Mouse (Mus musculus): Measurements from ENCODE around the gene Sdc3.
A peak's percentile ranks its signal among the peaks of the same experiment; 100 is the strongest.

Sdc3 gene

DNA sequence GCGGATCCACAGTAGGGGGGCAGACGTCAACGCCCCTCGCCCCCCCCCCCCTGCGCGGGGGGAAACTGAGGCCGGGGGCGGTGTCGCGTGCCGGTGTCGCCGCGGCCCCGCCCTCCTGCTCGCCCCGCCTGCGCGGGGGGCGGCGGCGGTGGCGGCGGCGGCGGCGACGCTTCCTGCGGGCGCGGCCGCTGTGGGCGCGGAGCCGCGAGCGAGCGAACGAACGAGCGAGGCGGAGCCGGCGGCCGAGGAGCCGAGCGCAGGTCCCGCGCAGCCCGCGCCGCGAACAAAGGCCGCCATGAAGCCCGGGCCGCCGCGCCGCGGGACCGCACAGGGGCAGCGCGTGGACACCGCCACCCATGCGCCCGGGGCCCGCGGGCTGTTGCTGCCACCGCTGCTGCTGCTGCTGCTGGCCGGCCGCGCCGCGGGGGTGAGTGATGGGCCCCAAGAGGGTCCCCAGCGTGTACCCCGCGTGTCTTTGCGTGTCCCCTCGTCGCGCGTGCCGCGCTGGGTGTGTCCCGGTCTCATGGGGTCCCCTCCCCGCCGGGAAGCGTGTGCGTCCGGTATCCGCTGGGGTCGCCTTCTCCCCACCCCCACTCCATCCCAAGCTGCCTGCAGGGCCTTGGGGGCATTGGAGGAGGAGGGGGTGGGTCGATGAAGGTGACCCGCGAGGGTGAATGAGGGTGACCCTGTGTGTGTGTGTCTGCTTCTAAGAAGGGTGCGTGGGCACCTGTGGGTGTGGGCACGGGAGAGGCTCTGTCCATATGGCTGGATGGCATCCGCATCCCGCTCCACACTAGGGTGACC is at the start of gene Sdc3:
Gene Sdc3 (plus strand): TSS at position 162 of the 804 bp plus-strand sequence.
- DNase-seq (ENCODE audit: low spot score in 2 of 2) = no peak

DNA sequence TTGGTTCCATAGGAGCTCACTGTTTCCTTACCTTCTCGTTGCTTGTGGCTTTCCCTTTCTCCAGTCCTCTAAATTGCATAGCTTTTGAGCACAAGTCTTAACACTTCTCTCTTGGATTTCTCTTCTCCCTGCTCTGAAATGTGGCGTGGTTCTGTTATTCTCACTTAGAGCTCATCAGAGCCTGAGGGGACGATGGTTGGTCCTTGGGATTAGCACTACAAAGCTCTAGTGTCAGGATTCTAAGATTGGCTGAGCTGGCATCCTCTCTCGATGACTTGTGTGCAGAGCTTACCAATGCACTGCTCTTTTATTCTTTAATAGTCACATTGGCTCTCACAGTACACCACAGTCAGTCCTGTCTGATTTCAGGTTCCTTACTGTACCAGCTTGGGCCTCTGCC is 48.3 kb upstream of the Sdc3 start:
- DNase-seq (ENCODE audit: low spot score in 2 of 2) = no peak

DNA sequence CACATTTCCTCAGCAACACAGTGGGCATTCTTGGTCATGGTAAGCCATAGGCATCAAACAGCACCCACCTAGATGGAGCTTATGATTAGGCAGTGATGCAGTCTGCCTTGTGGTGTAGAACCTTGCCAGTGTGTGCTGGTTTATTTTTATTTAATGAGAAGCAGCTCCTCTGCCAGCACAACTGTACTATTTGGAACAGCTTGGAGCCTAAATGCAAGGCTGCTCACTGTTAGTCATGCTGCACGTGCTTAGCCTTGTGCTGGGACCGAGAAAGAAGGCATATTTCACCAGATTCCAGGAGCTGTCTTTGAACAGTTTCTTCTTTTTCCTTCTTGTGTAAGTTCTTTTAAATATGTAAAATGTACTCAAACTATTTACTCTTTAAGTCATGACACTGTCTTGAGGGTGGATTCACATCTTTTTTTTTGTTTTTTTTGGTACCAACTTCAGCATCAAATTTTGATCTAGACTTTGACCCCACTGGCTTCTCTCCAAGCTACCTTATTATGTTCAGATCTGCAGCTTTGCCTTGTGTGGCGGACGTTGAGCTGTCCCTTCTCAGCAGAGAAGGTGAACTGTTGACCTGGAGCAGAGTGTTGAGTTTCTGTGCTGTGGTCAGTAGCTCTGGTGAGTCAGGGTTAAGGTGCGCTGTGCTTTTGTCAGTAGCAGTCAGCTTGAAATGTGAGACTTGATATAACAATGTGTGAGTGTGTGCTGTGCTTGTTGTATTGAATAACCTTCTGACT is 46.6 kb upstream of the Sdc3 start:
- peak; percentile 85 to 89 for DNase-seq (ENCODE audit: low spot score in 2 of 2)

DNA sequence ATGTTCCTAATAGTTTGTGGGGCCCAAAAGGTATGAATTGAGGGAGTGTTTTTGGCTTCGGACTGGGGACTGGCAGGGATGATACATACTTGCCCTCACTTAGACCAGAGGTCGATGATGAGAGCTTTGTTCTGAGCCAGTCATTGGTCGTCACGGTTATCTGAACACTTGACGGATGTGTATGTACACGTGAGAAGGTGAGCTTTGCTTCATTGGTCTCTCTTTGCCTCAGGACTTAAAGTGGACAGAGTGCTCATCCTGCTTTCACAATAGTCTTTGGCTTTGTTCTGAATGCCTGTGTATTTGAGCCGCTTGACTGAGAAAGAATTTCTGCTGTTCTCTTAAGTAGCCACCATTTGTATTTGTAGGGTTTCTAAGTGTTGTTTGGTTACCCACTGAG is 42.8 kb upstream of the Sdc3 start:
- no peak for DNase-seq (ENCODE audit: low spot score in 2 of 2)

DNA sequence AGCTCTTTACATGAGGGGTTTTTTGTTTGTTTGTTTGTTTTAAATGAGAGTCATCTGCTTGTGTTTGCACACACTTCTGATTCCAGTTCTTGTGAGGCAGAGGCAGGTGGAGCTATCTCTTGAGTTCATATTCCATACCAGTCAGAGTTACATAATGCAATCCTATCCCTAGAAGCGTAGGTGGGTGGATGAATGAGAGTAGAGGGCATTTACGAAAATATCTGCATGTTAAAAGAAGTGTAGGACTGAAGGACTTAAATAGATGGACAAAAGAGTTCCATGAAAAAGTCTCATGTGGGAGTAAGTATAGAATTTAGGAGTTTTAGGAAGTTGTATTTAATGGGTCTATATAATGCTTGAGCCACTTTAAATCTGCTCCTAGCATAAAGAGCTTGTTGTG is 40.4 kb upstream of the Sdc3 start:
- DNase-seq (ENCODE audit: low spot score in 2 of 2) = no peak

DNA sequence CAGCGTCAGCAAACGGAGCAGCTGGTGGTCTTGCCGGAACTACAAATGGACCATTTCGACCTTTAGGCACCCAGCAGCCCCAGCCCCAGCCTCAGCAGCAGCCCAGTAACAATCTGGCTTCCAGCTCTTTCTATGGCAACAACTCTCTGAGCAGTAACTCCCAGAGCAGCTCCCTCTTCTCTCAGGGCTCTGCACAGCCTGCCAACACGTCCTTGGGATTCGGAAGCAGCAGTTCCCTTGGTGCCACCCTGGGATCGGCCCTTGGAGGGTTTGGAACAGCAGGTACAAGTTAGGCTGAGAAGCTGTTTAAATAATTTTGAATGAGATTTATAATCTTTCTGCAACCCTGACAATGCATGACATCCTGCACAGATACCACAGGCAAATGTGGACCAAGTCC is 39.7 kb upstream of the Sdc3 start:
- DNase-seq (ENCODE audit: low spot score in 2 of 2) = no peak

DNA sequence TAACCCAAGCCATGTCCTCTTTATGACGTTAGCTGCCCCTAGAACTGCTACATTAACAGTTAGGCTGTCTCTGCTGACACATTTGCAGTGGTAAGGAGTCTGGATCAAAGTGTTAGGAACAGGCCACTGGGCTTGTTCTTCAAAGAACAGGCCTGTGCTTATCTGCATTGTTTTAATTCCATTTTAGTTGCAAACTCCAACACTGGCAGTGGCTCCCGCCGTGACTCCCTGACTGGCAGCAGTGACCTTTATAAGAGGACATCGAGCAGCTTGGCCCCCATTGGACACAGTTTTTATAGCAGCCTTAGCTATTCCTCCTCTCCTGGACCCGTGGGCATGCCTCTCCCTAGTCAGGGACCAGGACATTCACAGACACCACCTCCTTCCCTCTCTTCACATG is 38.6 kb upstream of the Sdc3 start:
- no peak for DNase-seq (ENCODE audit: low spot score in 2 of 2)

DNA sequence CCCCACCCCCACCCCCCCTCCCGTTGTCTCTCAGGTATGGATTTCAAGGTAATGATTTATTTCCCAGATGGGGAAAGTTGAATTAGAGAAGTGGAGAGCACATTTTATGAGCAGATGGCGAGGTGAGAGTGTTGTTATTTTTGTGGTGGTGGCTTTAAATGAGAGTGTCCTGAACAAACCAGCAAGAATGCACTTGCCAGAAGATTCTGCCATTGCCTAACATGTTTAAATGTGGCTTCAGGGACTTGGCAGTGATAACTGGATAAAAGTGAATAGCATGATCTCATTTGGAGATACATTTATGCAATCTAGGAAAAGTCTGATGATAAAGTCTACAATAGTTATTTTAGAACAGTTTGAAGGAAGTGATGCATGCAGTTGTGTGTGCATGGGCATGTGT is 37.6 kb upstream of the Sdc3 start:
- no peak for DNase-seq (ENCODE audit: low spot score in 2 of 2)

DNA sequence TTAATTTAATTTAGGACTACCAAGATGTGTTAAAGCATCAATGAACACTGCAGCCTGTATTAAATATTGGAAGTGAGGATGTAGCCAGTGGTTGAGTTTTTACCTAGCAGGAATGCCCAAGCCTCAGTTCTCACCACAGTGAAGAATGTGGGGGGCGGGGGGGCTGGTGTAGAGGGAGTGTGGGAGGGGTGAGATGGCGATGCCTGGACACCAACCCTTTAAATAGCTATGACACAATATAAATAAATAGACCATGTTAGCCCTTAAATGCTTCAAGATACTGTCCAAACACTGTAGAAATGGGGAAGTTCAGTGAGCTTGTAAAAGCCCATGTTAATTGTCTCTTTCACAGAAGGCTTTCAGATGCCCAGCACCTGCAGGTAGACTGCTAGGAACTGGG is 32.5 kb upstream of the Sdc3 start:
- no peak for DNase-seq (ENCODE audit: low spot score in 2 of 2)

DNA sequence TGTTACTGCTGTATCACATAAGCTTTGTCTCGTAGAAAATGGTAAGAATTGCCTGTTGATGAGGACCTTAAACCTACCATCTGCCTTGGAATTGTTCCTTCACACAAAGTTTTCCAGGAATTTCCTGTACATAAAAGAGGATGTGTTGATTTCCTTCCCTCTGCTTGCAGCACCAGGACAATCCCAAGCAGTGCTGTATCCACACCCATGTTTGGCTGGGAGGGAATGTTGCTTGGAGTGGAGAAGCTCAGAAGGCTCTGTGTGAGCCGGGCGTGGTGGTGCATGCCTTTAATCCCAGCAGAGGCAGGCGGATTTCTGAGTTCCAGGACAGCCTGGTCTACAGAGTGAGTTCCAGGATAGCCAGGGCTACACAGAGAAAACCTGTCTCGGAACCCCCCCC is 30.5 kb upstream of the Sdc3 start:
- no peak for DNase-seq (ENCODE audit: low spot score in 2 of 2)

DNA sequence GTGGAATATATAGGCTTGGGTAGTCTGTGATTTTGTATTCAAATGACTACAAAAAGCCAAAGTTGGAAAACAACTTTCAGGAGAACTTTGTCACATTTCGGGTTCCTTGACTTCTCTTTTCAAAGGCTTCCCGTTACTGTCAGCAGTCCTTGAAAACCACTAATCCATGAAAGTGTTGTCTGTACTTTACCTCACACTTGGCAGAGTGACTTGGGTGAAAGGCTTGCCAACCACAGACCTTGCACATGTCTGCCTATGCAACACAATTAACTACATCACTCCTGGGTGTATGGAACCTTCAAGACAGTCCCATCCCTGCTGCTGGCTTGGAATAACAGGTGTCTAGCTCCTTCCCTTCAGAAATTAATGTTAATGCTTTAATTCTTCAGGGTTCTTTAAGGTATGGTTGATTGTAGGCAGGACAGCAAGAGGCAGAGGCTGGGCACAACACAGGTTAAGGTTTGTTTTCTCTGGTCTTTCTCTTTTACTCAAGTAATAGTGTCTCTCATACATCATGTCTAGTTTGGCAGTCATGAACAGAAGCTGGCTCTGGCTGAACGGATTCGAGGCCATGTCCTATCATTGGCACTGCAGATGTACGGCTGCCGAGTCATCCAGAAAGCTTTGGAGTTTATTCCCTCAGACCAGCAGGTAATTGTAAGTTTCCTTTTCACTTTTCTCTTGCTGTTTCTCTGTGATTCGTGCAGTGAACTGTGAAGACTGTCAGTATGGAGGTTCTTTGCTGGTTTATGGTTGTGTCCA is 26.8 kb upstream of the Sdc3 start:
- DNase-seq (ENCODE audit: low spot score in 2 of 2) = no peak

DNA sequence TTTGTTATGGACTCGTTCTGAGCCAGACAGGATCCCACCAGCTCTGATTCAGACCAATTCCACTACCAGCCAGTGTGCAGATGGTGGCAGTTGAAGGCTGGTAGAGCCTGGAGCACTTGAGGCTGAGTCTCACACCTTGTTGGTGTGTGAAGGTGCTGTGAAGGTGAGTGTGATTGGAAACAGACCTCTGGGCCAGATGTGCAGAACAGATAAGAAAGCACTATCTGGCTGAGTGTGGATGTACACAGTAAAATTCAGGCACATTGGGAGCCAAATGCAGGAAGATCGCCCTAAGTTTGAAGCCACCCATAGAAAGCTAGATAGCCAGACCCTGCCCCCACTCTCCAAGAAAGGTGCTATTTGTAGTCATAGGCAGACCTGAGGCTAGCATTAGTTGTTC is 25.9 kb upstream of the Sdc3 start:
- DNase-seq (ENCODE audit: low spot score in 2 of 2) = no peak

DNA sequence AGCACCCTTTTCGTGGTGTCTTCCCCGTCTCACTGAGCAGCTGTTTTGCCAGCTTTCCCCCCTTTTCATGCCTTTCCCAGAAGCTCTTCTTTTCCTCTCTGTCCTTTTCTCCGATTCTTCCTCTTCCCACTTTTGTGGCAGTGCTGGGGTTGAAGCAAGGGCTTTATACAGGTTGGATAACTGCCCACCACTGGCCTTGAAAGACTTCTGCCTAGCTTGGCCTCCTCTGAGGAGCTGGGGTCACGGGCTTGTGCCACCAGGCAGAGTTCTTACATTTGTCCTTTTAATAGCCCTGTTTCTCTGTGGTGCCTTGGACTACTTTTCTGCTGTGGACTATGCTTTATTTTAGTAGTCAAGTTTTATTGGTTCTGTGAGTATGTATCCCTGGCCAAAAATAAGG is 25.4 kb upstream of the Sdc3 start:
- DNase-seq (ENCODE audit: low spot score in 2 of 2) = no peak

DNA sequence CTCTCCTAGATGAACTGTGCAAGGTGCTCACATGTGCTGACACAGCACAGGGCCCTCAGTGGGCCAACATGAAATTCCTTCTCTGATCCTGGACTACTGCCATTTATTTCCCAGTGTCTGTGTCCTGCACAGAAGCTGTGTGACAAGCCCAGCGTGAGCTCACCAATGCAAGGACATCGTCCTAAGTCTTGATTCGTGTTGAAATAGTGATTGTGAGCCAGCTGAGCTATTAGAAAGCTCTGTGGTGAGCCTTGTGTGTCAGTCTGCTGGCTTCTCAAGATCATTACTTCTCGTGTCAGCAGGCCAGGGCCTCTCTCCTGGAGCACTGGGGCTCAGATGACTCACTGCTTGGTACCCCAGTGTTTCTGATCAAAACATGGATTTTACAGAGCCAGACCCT is 18.4 kb upstream of the Sdc3 start:
- no peak for DNase-seq (ENCODE audit: low spot score in 2 of 2)

DNA sequence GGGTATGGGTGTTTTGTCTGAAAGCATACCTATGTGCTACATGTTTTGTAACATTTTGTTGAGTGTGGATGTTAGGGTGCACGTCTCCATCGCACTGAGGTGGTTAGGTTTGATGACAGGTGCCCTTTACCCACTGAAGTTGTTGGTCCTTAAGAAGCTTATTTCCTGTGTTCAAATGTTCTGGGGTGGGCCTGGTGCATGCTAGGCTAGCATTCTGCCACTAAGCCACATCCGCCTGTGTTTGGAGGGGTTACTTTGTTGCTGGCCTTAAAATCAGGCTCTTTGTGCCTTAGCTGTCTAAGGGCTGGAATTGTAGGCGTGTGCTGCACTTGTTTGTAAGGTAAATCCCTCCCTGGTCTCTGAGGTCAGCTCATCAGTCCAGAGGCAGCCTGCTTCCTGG is 17.5 kb upstream of the Sdc3 start:
- no peak for DNase-seq (ENCODE audit: low spot score in 2 of 2)

DNA sequence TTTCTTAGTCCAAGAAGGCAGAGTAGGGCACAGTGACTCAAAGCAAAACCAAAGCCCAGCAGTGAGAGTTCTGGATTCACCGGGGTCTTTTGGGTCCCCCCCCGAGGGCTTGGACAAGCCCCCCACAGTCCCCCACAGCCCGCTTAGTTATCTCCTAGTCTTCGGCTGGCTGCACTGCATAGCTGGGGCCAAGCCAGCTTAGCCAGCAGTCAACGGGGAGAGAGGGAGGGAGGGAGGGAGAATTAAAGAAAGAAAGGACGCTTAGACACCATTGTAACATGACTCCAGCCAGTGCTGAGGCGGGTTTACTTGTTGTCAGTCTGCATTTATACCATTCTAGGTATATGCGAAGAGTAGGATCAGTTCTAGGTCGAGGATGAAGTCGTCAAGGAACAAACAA is 14.7 kb upstream of the Sdc3 start:
- DNase-seq (ENCODE audit: low spot score in 2 of 2) = no peak

DNA sequence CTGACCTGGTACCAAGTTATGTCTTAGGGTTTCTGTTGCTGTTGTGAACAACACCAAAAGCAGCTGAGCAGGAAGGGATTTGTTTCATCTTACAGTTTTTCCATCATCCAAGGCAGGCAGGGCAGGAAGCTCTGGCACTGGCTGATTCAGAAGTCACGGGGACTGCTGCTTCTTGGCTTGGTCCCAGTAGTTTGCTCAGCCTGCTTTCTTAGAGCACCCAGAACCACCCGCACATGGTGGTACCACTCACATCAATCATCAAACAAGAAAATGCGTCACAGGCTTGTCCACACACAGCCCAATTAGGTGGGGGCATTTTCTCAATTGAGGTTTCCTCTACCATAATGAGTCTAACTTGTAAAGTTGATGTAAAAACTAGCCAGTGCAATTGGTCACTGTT is 13.3 kb upstream of the Sdc3 start:
- DNase-seq (ENCODE audit: low spot score in 2 of 2) = peak; percentile 59 to 62

DNA sequence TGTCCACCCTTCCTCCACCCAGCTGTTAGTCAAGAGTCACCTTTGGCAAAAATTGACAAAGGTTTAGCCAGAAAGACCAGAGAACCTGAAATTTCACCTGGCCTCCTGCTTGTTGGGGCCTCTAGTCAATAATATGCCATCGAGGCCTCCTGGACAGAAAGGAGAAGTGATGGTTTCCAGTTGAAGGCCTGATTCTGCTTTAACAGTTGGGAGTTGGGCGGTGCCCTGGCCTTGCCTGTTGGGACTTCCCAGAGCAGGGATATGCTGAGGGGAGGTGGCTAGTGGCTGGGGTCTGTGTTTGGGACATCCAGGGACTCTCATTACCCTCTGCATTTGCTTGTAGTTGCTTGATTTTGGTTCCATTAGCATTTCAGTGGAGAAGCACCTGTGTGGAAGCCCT is 9.8 kb upstream of the Sdc3 start:
- no peak for DNase-seq (ENCODE audit: low spot score in 2 of 2)

DNA sequence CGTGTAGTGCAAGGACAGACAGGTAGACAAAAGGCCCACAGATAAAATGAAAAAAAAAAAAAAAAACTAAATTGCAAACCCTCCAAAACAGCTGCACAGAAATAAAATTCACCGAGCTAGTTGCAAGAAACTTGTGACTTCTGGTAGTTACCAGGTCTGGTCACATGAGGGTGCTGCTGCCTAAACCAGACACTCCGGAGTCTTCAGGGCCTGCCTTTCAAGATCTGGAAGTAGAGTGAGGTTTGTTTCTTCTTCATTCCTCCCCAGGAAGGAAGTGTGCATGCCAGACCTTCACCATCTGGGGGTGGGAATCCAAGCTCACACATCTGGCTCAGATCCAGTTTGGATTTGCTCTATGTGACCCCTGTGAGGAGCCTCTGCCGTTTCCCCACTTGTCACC is 7.6 kb upstream of the Sdc3 start:
- DNase-seq (ENCODE audit: low spot score in 2 of 2) = peak; percentile 71 to 76

DNA sequence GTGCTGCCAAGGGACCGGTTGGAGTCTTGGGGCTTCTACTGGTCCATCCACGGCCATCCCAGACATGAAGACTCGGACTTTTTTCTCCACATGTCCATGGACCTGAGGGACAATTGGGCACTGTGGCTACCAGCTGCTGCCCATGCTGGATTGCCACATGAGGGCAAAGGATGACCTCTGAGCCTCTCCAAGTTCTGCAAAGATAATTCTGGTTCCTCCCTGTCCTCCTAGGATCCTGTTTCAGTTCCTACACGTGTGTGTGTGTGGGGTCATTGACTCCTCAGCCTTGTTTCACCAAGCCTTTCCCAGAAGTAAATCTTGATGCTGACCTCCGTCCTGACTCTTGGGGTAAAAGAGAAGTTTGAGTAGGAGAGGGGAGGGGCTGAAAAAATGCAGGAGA is 4.8 kb upstream of the Sdc3 start:
- DNase-seq (ENCODE audit: low spot score in 2 of 2) = no peak

DNA sequence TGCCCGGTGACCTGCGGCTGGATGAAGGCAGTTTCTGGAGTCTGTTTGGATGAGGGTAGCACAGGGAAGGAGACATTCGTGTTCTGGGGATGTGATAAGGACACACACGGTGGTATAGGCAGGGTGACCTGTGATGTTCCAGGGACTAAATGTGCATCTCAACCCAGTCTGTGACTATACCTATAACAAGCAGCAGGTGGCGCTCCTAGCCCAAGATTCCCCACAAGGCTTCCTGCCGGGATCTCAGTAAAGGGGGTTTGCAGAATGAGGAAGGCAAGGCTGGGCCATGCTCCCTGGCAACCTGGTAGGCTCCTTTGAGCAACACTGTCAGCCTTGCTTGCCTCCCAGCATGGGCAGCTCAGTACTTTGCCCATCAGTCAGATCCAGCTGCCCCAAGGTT is 2.2 kb upstream of the Sdc3 start:
- peak; percentile 92 to 94 for DNase-seq (ENCODE audit: low spot score in 2 of 2)

DNA sequence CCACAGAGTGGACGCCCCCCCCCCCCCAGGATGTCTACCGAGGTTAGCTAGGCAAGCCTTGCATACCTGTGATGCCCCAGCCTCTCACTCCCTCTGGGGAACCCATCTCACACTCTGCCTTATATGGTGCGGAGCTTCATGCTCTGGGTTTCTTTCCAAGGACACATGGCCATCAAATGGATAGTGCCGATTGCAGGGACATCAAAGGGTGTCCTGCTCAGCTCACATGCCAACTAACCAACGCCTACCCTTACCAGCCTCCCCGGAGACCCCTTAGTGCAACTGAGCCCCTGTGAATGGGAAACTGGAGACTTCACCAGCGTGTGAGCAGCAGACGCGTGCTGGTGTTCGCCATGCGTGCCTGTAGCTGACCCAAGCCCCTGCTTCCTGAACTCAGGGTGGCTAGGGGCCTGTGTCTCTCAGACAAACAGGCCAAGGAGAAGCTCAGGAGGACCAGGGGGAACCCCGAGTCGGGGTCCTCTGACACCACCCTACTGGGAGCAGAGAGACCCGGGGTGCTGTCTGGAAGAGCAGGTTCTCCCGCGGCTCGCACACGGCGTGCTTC is 444 bp upstream of the Sdc3 start:
- no peak for DNase-seq (ENCODE audit: low spot score in 2 of 2)

DNA sequence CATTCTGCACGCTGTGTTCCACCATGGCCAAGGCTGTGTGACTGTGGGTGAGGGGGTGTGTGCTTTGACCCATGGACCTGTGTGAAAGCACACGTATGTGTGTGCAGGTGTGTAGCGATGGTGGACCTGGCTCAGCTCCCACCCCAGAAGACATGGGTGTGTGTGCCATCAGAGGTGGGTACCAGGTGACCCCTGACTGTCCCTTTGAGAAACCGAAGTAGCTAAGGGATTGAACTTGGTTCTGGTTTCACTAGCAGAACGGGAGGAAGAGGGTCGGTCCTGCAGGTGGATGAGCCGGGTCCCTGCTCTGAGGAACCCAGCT is 804 bp downstream of the Sdc3 start:
- DNase-seq (ENCODE audit: low spot score in 2 of 2) = no peak
